Mouse (Mus musculus) testis, postnatal 10 days (tissue): ENCODE results near the gene Cabp2.
A peak's percentile ranks its signal among the peaks of the same experiment; 100 is the strongest.
"Not testable (repeated sequence)": the region's sequence is repeated elsewhere in the genome, so short reads cannot be mapped to it uniquely, and the experiment has no call there.

ENCODE experiments used
- DNase-seq: peaks from one replicate; pipeline ENCODE4 v3.0.0; 2021; ENCODE audit warnings: low spot score

Gene Cabp2

DNA sequence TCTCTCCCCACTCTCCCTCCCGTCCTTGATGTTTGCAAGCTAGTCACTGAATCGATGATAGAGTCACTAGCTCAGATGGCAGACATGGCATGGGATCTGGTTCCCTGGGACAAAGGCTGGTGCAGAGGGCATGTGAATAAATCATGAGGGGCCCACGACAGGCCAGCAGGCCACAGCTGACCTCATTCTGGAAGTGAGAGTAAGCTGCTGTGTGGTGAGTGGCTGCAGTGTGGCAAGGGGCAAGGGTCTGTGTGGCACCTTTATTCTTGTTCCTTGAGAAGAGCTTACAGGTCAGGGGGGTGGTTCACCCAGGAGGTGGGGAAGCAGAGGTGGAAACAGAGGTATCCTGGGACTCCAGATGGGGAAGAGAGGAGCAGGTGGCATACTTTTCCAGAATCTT lies at the start of gene Cabp2:
Cabp2 (plus strand) TSS at position 185 of the 400 bp plus-strand sequence.
- DNase-seq, result no peak

DNA sequence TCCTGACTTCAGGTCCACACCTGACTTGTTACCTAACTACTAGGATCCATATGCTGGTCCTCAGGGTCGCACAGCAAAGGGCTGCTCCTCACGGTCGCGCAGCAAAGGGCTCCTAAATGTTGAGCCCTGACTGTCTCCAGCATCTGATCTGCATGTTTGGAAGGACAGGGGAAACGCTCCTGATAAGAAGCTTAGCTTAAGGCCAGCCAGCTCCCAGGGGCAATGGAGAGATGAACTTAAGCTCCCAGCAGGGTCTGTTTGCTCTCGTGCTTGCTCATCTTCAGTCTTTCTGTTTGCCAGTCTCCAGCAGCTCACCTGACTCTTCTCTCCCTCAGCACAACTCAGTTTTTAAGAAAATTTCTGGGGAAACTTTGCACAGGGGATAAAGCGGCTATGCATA lies 48.7 kb upstream of the Cabp2 start:
- DNase-seq, result peak; percentile 34

DNA sequence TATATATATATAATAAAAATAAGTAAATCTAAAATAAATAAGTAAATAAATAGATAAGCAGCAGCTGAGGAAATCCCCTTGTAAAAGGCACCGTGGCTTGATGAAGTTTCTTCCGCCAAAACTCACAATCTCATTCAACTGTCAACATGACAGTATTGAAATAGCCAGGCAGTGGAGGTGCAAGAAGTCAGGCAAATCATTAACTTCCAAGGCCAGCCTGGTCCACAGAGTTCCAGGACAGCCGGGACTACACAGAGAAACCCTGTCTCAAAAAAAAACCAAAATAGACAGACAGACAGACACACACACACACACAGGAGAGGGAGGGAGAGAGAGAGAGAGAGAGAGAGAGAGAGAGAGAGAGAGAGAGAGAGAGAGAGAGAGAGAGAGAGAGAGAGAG lies 48.1 kb upstream of the Cabp2 start:
- peak; percentile 38 for DNase-seq

DNA sequence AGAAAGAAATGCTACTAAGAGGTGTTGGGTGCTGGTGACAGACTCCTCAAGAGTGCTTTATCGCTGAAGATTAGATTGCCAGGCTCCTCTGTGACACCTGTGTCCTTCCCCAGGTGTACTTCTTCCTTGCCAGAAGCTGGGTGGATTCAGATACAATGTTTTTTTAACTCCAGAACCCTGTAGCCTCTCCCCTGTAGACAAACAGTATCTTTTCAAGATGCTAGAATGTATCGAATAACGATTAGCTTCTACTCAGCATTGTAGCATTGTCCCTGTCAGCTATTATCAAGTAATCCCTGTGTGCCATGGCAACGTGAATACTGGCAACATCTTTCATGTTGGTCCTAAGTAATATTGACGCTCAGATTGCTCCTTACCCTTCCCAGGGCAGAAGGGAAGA lies 47.6 kb upstream of the Cabp2 start:
- DNase-seq, result no peak

DNA sequence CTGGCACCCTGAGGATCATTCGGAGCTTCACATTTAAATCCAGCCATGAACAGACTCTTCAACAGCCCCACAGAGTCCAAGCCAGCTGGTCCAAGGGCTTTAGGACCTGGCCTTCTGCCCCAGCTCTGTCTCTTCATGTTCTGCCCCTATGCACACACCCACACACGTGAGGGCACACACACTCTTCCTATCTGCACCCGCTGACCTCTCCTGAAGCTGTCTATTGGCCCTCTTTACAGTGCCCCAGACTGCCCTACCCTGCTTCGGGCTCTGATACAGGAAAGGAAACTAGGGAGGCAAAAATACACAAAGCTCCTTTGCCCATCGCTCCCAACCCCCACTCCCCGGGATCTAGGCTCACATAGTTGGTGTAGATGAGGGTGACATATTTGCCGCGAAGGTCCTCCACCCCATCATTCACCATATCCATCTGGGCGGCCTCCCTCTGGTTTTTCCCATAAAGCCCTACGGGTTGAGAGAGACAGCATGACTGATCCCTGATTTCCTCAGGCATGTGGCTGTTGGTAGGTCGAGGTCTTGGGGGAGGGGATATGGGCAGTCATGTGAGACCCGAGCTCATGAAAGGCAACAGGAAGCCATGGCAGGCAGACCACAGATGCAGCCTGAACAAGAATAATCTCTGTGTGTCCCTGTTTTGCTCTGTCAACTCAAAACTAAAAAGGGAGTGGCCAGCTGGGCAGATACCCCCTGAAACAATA lies 44.9 kb upstream of the Cabp2 start:
- peak; percentile 44 for DNase-seq

DNA sequence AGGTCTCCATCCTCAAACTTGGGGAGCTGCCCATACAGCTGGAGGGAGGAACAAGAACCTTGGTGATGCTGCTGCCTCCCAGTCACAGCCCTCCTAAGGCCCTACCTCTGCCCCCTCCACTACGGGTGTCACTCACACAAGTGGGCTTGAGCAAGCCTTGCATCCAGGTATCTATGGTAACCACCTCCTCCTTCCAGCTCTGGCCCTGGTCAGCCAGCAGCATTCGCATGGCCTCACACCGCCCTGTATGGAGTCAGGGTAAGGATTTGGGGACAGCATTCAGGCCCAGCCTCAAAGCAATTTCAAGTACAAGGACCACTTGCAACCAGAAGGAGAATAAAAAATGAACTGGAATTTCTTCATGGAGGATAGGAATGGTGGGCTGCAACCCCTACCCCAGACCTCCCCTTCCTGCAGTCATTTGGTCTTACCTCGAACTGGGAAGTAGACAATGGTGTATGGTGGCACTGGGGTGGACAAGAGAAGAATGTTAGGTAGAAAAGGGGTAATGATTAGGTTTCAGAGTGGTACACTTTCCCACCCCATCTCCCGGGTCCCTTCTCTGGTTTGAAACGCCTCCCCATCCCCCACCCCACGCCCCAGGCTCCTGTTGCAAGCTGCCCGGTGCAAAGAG lies 44.1 kb upstream of the Cabp2 start:
- not testable (repeated sequence) for DNase-seq

DNA sequence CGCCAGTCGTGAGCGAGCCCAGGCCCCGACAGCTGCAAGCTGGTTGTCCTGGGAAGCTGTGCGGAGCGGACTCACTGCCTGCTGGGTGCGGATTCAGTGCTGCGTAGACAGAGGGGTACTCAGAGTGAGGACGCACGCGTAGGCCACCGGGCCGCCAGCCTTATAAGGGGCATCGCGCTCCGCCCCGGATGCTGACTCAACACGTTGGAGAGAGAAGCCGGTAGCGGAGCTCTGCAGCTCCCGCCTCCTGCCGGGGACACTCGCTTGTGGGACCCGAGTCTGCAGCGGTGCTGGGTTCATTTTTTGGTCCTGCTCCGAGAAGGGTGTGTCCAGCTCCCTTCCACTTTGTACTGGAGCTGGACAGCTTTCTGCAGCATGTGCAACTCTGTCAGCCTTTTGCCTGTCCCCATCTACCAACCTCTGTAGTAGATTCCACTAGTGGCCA lies 43.6 kb upstream of the Cabp2 start, which contains the start of gene Gstp1:
Gstp1 (minus strand) TSS at position 198 of the 445 bp plus-strand sequence.
- DNase-seq, result peak; percentile 88

DNA sequence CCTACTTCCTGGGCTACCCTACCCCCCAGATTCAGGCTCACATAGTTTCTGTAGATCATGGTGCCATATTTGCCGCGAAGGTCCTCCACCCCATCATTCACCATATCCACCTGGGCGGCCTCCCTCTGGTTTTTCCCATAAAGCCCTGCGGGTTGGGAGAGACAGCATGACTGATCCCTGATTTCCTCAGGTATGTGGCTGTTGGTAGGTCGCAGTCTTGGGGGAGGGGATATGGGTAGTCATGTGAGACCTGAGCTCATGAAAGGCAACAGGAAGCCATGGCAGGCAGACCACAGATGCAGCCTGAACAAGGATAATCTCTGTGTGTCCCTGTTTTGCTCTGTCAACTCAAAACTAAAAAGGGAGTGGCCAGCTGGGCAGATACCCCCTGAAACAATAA lies 40.4 kb upstream of the Cabp2 start:
- DNase-seq, result peak; percentile 37

DNA sequence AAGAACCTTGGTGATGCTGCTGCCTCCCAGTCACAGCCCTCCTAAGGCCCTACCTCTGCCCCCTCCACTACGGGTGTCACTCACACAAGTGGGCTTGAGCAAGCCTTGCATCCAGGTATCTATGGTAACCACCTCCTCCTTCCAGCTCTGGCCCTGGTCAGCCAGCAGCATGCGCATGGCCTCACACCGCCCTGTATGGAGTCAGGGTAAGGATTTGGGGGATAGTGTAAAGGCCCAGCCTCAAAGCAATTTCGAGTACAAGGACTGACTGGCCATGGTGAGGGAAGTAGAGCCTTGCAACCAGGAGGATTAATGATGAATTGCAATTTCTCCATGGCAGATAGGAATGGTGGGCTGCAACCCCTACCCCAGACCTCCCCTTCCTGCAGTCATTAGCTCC lies 39.9 kb upstream of the Cabp2 start:
- DNase-seq, result not testable (repeated sequence)

DNA sequence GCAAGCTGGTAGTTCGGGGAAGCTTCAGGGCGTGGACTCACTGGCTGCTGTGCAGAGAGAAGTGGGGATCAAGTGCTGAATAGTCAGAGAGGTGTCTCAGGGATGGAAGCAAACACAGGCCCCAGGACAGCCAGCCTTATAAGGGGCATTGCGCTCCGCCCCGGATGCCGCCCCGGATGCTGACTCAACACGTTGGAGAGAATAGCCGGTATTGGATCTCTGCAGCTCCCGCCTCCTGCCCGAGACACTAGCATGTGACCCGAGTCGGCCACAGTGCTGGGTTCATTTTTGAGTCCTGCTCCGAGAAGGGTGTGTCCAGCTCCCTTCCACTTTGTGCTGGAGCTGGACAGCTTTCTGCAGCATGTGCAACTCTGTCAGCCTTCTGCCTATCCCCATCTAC lies 39.3 kb upstream of the Cabp2 start:
- peak; percentile 43 for DNase-seq

DNA sequence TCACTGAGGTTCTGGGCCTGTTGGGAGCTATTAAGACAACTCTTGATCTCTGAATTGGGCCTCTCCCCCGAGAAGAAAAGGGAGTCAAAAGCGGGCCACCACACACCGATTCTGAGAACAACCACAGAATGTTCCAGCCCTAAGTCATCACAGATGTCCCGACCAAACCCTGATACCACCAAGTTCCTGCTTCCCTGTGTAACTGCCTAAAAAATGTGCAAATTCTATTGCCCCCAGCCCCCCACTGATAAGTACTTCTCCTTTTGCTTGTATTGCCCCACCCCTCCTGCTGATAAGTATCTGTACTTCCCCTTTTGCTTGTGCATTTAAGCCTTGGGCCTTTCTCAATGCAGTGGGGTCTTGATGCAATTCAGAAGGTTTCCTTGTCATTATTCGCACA lies 37.3 kb upstream of the Cabp2 start:
- DNase-seq, result not testable (repeated sequence)

DNA sequence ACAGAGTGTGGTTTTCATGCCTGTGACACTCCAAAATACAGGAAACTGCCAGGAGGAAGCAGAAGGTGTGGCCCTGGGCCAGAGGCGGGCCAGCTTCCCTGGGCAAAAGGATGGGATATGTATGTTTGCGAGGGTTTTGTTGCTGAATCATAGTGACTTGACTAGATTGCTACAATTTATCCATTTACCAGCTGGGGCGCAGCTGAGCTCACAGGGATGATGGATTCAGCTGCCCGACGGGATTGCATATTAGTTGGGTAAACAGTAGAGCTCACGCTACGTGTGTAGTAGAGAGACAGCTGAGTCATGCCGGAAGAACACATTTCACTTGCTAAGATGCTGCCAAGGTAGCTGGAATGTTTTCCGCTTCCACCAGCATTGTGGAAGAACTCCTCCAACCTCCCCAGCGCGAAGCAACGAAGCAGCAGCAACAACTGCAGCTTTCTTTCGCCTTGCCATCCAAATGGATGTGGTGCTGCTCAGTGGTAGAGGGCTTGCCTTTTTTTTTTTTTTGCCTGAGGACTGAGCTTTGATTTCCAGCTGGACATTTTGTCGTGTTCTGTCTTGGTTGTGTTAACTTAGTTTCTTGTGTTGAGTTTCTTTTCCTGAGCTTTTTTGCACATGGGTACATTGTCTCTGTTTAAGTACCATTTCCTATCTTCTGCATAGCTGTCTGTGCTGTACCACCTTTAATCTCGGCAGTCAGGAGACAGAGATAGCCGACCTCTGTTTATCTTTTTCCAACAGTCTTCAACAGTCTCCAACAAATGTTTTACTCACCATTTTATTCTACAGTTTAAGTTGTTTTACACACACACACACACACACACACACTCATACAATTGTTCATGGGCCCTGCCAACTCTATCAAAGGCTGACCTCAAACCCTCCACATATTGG lies 35.2 kb upstream of the Cabp2 start, which contains the start of gene Gstp2:
Gstp2 (minus strand) TSS at position 58 of the 900 bp plus-strand sequence.
- peak; percentile 82 for DNase-seq

DNA sequence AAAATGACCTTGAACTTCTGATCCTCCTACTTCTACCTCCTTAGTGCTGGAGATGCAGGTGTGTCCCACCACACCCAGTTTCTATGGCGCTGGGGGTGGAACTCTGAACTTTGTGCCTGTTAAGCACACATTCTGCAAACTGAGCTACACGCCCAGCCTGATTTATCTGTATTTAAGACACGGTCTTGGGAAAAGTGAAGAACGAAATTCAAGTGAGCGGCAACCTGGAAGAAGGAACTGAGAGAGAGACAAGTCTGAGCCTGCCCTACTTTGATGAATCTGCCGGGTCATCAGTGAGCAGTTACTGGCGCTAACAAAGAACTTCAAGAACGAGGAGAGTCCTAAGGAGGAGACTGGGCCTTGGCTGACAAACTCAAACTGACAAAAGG lies 34.5 kb upstream of the Cabp2 start:
- DNase-seq, result no peak

DNA sequence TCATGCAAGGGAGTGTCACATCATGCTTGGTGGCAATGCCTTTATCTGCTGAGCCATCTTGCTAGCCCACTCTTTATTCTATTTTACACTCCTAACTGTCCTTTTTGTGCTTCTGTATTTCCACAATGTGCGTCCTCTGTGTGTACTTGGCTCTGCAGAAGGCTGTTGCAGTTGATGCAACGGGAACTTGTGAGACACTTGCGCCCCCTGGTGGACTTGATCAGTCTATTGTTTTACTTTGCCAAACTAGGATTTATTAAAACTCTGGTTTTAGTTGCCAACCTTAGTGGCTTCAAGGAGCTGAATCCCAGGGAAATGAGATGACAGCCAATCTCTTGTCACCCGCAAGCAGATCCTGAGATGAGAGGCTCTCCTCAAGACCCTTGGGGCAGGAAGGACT lies 33.5 kb upstream of the Cabp2 start:
- DNase-seq, result peak; percentile 93

DNA sequence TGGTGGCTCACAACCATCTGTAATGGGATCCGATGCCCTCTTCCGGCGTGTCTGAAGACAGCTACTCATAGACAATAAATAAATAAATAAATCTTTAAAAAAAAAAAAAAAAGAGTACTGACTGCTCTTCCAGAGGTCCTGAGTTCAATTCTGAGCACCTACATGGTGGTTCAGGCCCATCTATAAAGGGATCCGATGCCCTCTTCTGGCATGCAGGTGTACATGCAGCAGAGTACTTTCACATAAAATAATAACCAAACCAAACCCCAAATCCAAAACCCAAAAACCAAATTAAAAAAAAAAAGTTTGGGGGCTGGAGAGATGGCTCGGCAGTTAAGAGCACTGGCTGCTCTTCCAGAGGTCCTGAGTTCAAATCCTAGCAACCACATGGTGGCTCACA lies 32.3 kb upstream of the Cabp2 start:
- not testable (repeated sequence) for DNase-seq

DNA sequence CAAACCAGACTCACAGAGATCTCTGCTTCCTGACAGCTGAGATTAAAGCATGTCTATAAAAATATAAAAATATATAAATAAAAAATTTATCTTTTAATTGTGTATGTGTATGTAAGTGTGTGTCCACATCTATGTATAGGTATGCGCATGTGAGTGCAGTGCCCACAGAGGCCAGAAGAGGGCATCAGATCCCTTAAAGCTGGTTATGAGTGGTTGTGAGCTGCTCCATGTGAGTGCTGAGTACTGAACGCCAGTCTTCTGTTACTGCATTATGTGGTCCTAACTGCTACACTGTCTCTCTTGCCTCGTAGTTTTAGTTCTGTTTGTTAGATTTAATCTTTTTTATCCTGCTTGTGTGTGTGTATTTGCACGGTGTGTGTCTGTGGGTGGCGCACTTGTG lies 30.4 kb upstream of the Cabp2 start:
- no peak for DNase-seq

DNA sequence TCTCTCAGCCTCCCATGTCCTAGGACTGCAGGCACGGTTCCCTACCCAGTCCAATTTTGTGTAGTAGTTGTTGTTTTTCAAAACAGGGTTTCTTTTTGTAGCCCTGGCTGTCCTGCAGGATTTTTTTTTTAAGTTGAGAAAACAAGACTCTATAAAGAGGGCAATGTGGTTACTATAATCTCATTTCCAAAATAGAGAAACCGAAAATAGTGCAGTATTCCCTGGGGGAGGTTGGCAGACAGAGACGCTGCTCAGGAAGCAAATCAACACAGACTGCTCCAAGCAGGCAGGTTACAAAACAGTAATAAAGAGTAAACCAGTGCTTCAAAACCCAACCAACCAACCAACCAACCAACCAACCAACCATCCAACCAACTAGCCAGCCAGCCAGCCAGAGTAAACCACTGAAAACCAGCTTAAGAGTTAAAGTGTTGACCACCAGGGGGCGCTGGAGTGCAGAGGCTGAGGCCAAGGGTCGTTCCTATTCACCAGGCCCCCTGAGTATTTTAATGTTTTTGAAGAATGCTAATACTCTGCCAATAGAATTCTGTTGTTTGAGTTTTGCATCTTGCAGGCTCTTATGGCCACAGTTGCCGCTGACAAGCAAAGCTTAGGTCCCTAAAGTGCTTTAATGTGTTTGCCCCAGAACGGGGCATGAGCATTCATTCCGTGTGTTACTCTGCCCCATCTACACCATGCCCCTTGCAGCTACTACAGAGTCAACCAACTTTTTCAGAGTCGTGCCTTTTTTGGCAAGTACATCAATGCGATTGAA lies 29.4 kb upstream of the Cabp2 start:
- peak; percentile 92 for DNase-seq

DNA sequence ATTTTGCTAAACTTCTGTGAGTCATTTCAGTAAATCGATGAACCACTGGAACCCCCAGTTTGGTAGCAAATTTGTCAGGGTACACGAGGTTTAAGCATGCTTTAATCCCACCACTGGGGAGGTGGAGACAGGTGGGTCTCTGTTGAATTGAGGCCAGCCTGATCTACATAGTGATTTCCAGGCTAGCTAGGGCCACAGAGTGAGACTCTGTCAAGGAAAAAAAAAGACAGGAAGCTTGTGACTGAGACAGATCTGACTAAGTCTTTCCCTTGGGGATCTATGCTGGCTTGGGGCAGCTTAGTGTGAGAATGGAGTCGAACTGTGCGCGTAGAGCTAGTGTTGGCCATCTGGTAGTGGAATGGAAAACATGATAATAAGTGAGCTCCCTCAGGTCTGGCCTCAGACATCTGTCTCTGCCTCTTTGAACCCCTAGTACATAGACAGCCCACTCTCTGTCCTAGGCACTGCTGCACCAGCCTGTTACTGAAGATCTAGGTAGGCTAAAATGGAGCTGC lies 28.8 kb upstream of the Cabp2 start:
- peak; percentile 30 for DNase-seq

DNA sequence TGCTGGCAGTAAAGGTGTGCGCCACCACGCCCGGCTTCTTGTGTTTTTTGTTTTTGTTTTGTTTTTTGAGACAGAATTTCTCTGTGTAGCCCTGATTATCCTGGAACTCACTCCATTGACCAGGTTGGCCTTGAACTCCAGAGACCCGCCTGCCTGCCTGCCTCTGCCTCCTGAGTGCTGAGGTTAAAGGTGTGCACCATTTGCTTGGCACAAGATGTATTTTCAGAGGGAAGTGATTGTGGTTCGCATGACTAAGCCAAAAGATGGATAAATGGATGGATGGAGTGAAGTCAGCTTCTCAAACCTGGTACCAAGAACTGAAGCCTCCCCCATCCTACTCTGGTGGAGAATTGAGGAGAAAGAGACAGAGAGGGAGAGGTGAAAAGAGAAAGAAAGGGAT lies 26.8 kb upstream of the Cabp2 start:
- DNase-seq, result peak; percentile 35

DNA sequence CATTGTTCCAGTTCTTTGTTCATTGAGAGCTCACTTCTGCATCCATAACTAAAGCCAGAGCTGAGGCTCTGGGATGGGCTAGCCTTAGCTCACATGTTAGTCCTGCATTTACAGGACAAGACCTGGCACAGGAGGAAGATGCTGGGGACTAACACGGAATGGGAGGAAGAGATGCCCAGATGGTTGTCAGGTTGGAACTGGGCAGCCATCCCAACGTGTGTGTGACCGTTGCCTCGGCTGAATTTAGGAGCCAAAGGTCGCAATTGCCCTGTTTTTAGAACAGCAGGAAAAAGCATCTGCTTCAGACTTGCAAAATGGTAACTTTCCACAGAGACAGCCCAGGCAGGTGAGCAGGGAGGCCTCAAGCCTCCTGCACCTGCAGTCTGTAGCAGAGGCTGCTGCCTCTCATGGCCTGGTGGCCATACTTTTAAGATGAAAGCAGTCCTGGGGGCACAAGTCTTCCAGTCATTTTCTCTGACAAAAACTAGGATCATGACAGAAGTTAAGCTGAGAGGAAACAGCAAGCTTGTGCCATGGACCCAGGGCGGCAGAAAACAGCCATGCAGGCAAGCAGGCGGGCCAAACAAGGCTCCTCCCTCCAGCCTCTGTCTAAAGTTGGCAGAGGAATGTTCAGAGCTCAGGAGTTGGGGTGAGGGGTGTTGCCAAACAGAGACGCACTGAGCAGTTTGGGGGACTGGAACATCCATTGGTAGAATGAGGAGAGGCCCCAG lies 26.0 kb upstream of the Cabp2 start:
- peak; percentile 39 for DNase-seq
